30 mouse cellular contexts compared by ENCODE assay signal in the genomic region with DNA sequence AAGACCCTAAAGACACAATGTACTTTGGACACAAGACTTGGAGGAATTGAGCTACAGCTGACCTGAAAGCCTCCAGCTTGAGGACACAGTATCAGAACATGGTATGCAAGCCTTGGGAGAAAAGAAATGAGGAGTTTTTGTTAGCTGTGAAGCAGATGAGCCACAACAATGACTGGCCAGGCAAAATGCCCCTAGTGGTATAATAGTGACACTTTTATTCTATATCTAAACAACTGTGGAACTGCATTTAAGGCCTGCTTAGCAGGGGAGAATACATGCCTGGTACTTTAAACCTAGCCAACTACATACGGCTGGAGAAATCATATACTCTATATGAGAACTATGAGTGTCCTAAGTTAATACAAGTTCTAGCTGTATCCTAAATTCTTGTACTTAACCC. TPM values are rescaled to one million over a fixed set of nuclear protein-coding genes. Genes with fewer than 3 reads are reported as not detected.
DNase-seq lines count a peak whose midpoint lies in the region; ATAC-seq and TF ChIP-seq lines count a peak whose summit lies in the region.
"Had no signal": no experiment of that assay in that cellular context is flagged by ENCODE, and none has a peak within 500 bp of the region (broad histone marks: within the 10 kb centered on the region; RNA-seq: fewer than 3 reads in every experiment).

No protein-coding gene starts in this region.

- H3K4me3 ChIP-seq in intestine, postnatal 0 days (ENCODE audit: low read depth, low read length) = no peak overlapping the region
- H3K4me3 ChIP-seq in intestine, embryonic 15.5 days (replicated peaks) = no peak overlapping the region
- no peak overlapping the region for H3K4me3 ChIP-seq in left cerebral cortex, adult 2 months
- H3K4me3 ChIP-seq: embryonic facial prominence, embryonic 10.5 days; embryonic facial prominence, embryonic 13.5 days; erythroblast, embryonic 14.5 days; forebrain, embryonic 12.5 days; gastrocnemius, adult 2 months; heart, embryonic 10.5 days; heart, embryonic 13.5 days had no signal

- no peak for DNase-seq in left cerebral cortex, adult 2 months (ENCODE audit: extremely low spot score in 1 of 2, low spot score in 2 of 2)
- DNase-seq in left cerebral cortex, adult 9 months (ENCODE audit: low spot score in 2 of 2) = no peak
- no peak for DNase-seq in frontal cortex, adult 2 months (ENCODE audit: extremely low spot score in 1 of 2, low spot score in 1 of 2)
- DNase-seq in retina, postnatal 1 day = no peak
- DNase-seq: adrenal gland, adult 2 months; adrenal gland, postnatal 14 days; B cell, adult 2 months; cerebellum, adult 11 months; cerebellum, adult 2 months; cerebellum, adult 9-11 months; cerebellum, postnatal 25 days; embryo, embryonic 11 days; gastrocnemius, adult 2 months; gastrocnemius, postnatal 14 days; heart, adult 18-20 months; heart, postnatal 14 days; heart, postnatal 4 days had no signal

- TF ChIP-seq CTCF in intestine, postnatal 0 days (IDR thresholded peaks at IDR 0.05; ENCODE audit: low read depth) = peak; percentile 14; the same call in 1 of the 2 replicates
- TF ChIP-seq CTCF in left cerebral cortex, adult 2 months (IDR thresholded peaks at IDR 0.05) = peak; percentile 22

- H3K9me3 ChIP-seq in intestine, postnatal 0 days (ENCODE audit: control insufficient read depth) = no peaks in the 10 kb centered on the region
- H3K9me3 ChIP-seq in intestine, embryonic 15.5 days = no peaks in the 10 kb centered on the region
- H3K9me3 ChIP-seq: embryonic facial prominence, embryonic 10.5 days; embryonic facial prominence, embryonic 13.5 days; forebrain, embryonic 12.5 days; heart, embryonic 10.5 days; heart, embryonic 13.5 days had no signal

- H3K9ac ChIP-seq in intestine, postnatal 0 days (ENCODE audit: low read depth, low read length) = no peak overlapping the region
- H3K9ac ChIP-seq in intestine, embryonic 15.5 days = no peak overlapping the region
- H3K9ac ChIP-seq: embryonic facial prominence, embryonic 13.5 days; forebrain, embryonic 12.5 days; heart, embryonic 13.5 days; hindbrain, embryonic 14.5 days had no signal

- ATAC-seq in intestine, postnatal 0 days = no peak
- ATAC-seq in intestine, embryonic 15.5 days = no peak
- peak; percentile 46 for ATAC-seq in activated CD4-positive, CD25-positive, alpha-beta regulatory T cell, adult 4 months
- ATAC-seq: forebrain, embryonic 16.5 days; hindbrain, postnatal 0 days; inflammation-experienced regulatory T-cells, adult 6 months had no signal

- no peaks in the 10 kb centered on the region for H3K36me3 ChIP-seq in intestine, postnatal 0 days (ENCODE audit: control insufficient read depth, insufficient read depth)
- H3K36me3 ChIP-seq in intestine, embryonic 15.5 days = no peaks in the 10 kb centered on the region
- H3K36me3 ChIP-seq: embryonic facial prominence, embryonic 10.5 days; embryonic facial prominence, embryonic 13.5 days; forebrain, embryonic 12.5 days; heart, embryonic 10.5 days; heart, embryonic 13.5 days had no signal

- H3K27me3 ChIP-seq in intestine, postnatal 0 days (replicated peaks; ENCODE audit: control insufficient read depth, insufficient read depth, low read length) = no peaks in the 10 kb centered on the region
- H3K27me3 ChIP-seq in intestine, embryonic 15.5 days (replicated peaks) = no peaks in the 10 kb centered on the region
- H3K27me3 ChIP-seq: embryonic facial prominence, embryonic 13.5 days; forebrain, embryonic 12.5 days; heart, embryonic 13.5 days had no signal

- WGBS in intestine, postnatal 0 days = 89% methylated on average over 1 of the region's 1 CpGs
- 89% methylated on average over 1 of the region's 1 CpGs for WGBS in intestine, embryonic 15.5 days

- intact Hi-C loops in left cerebral cortex, adult 2 months (cut with DNase I) = no loop called here

- no peak overlapping the region for H3K4me2 ChIP-seq in intestine, postnatal 0 days (replicated peaks; ENCODE audit: low read depth)
- no peak overlapping the region for H3K4me2 ChIP-seq in intestine, embryonic 15.5 days (replicated peaks)
- H3K4me2 ChIP-seq: embryonic facial prominence, embryonic 13.5 days; forebrain, embryonic 12.5 days; heart, embryonic 13.5 days; hindbrain, embryonic 14.5 days had no signal

- no peak overlapping the region for H3K27ac ChIP-seq in intestine, postnatal 0 days (ENCODE audit: low read depth, low read length)
- H3K27ac ChIP-seq in intestine, embryonic 15.5 days = no peak overlapping the region
- no peak overlapping the region for H3K27ac ChIP-seq in left cerebral cortex, adult 2 months
- H3K27ac ChIP-seq: embryonic facial prominence, embryonic 10.5 days; embryonic facial prominence, embryonic 13.5 days; forebrain, embryonic 12.5 days; gastrocnemius, adult 2 months; heart, embryonic 10.5 days; heart, embryonic 13.5 days; hindbrain, embryonic 14.5 days; hindbrain, postnatal 0 days had no signal

- no peaks in the 10 kb centered on the region for H3K4me1 ChIP-seq in intestine, postnatal 0 days (replicated peaks; ENCODE audit: control insufficient read depth, insufficient read depth, low read length)
- H3K4me1 ChIP-seq in intestine, embryonic 15.5 days (replicated peaks) = no peaks in the 10 kb centered on the region
- H3K4me1 ChIP-seq: embryonic facial prominence, embryonic 10.5 days; embryonic facial prominence, embryonic 13.5 days; forebrain, embryonic 12.5 days; heart, embryonic 10.5 days; heart, embryonic 13.5 days had no signal

RNA-seq across cellular contexts. Expression of a gene that starts 20.3 kb away (rescaled TPM):
- 2.4 TPM in 2 replicates for polyA plus RNA-seq in intestine, postnatal 0 days (2015; fragmentation: Nextera tagmentation; extraction: Ambion mirVana)
- 3.8 and 4.1 TPM in 2 replicates for polyA plus RNA-seq in intestine, embryonic 15.5 days (2015; fragmentation: Nextera tagmentation; extraction: Ambion mirVana)
- total RNA-seq in left cerebral cortex, adult 2 months (2021) = 10 to 100 TPM; 12.5 to 14.0 TPM
- 1 to 10 TPM; 2.0 to 2.1 TPM for polyA plus RNA-seq in activated CD4-positive, CD25-positive, alpha-beta regulatory T cell, adult 4 months (2017; shearing (Covaris generic))
- polyA plus RNA-seq in frontal cortex, adult 2 months (2012; rRNA removed) = 16.9 and 19.2 TPM in 2 replicates
